Mouse (Mus musculus) layer of hippocampus, adult 18-20 months (tissue): ENCODE results near the gene Sf3b3. TPM values are rescaled to one million over a fixed set of nuclear protein-coding genes. Genes with fewer than 3 reads are reported as not detected.
A peak's percentile ranks its signal among the peaks of the same experiment; 100 is the strongest.
"Not testable (repeated sequence)": the region's sequence is repeated elsewhere in the genome, so short reads cannot be mapped to it uniquely, and the experiment has no call there.

ENCODE experiments used
- DNase-seq, 2 experiments: peaks; one replicate each; pipeline ENCODE4 v3.0.0; 2022; ENCODE audit warnings: low spot score in 2 of 2
- long read RNA-seq: library from polyadenylated mRNA; stranded (forward); transcript quantifications from one replicate; pipeline ENCODE4 v2.0.0, GENCODE M21; 2021
- total RNA-seq, 2 experiments: library from RNA; stranded (reverse); gene quantifications; 2 replicates each; pipeline ENCODE4 v1.2.3; 2021

Gene Sf3b3
- 10 to 100 TPM; 69.7 to 71.3 TPM for total RNA-seq
- long read RNA-seq, full-length matches to known transcripts, result 138 of 172 reads
- long read RNA-seq, partial matches to known transcripts, result 14 of 172 reads
- long read RNA-seq, other reads (novel, unspliced or antisense), result 20 of 172 reads

GRCm38 (mm10) chr8:110846405-110847170, at the start of gene Sf3b3, which contains the start of gene Cog4:
Gene Sf3b3 (minus strand): TSS chr8:110846787.
Gene Cog4 (plus strand): TSS chr8:110846600.
- DNase-seq, result peak; percentile 80 to 92

GRCm38 (mm10) chr8:110895812-110896211, 49.2 kb upstream of the Sf3b3 start:
- DNase-seq, result no peak

- DNase-seq, result no peak
These were observed 48.7 kb upstream of the Sf3b3 start for GRCm38 (mm10) chr8:110895254-110895653.

GRCm38 (mm10) chr8:110894851-110895250, 48.3 kb upstream of the Sf3b3 start:
- no peak for DNase-seq

GRCm38 (mm10) chr8:110892913-110893312, 46.3 kb upstream of the Sf3b3 start:
- no peak for DNase-seq

- no peak for DNase-seq
These were observed 45.5 kb upstream of the Sf3b3 start for GRCm38 (mm10) chr8:110892040-110892439.

- DNase-seq, result no peak
These were observed 43.4 kb upstream of the Sf3b3 start for GRCm38 (mm10) chr8:110889904-110890470.

GRCm38 (mm10) chr8:110888860-110889259, 42.3 kb upstream of the Sf3b3 start:
- no peak for DNase-seq

- DNase-seq, result peak; percentile 50 to 82
These were observed 41.9 kb upstream of the Sf3b3 start for GRCm38 (mm10) chr8:110888441-110888840.

GRCm38 (mm10) chr8:110887551-110887950, 41.0 kb upstream of the Sf3b3 start:
- DNase-seq, result no peak

- DNase-seq, result peak in 1 of 2 experiments; percentile 43
These were observed 40.0 kb upstream of the Sf3b3 start for GRCm38 (mm10) chr8:110886634-110887033.

GRCm38 (mm10) chr8:110883824-110884223, 37.2 kb upstream of the Sf3b3 start:
- no peak for DNase-seq

- peak in 1 of 2 experiments; percentile 63 for DNase-seq
These were observed 35.2 kb upstream of the Sf3b3 start for GRCm38 (mm10) chr8:110881741-110882310.

- no peak for DNase-seq
These were observed 31.3 kb upstream of the Sf3b3 start for GRCm38 (mm10) chr8:110877862-110878261.

- no peak for DNase-seq
These were observed 23.9 kb upstream of the Sf3b3 start for GRCm38 (mm10) chr8:110870501-110870900.

- not testable (repeated sequence) for DNase-seq
These were observed 14.9 kb upstream of the Sf3b3 start for GRCm38 (mm10) chr8:110861347-110862025.

- no peak for DNase-seq
These were observed 13.3 kb upstream of the Sf3b3 start for GRCm38 (mm10) chr8:110859651-110860501.

GRCm38 (mm10) chr8:110856760-110857461, 10.3 kb upstream of the Sf3b3 start:
- DNase-seq, result no peak

- DNase-seq, result not testable (repeated sequence)
These were observed 9.5 kb upstream of the Sf3b3 start for GRCm38 (mm10) chr8:110856073-110856472.

GRCm38 (mm10) chr8:110851186-110851585, 4.6 kb upstream of the Sf3b3 start:
- DNase-seq, result no peak
